Mouse (Mus musculus) liver, adult (tissue): Measurements from ENCODE around the gene Tefm.
A peak's percentile ranks its signal among the peaks of the same experiment; 100 is the strongest.

Source experiments
- GATA4 ChIP-seq: IDR thresholded peaks from 2 replicates; pipeline ENCODE4 v1.6.1; 2014; ENCODE audit warnings: mild to moderate bottlenecking, low read length; ENCODE audit not compliant: insufficient replicate concordance

Gene Tefm

GRCm38 (mm10) chr11:80168121-80168520, 26.1 kb upstream of the Tefm start:
- no peak for TF ChIP-seq GATA4

- TF ChIP-seq GATA4, result no peak
Observed at GRCm38 (mm10) chr11:80164224-80164623, 22.2 kb upstream of the Tefm start.

- no peak for TF ChIP-seq GATA4
Observed at GRCm38 (mm10) chr11:80163362-80164116, 21.6 kb upstream of the Tefm start.

GRCm38 (mm10) chr11:80161041-80161440, 19.1 kb upstream of the Tefm start:
- TF ChIP-seq GATA4, result no peak

GRCm38 (mm10) chr11:80159018-80159417, 17.0 kb upstream of the Tefm start:
- peak; percentile 95 for TF ChIP-seq GATA4

- no peak for TF ChIP-seq GATA4
Observed at GRCm38 (mm10) chr11:80156841-80157240, 14.9 kb upstream of the Tefm start.

- TF ChIP-seq GATA4, result no peak
Observed at GRCm38 (mm10) chr11:80155961-80156360, 14.0 kb upstream of the Tefm start.

GRCm38 (mm10) chr11:80155541-80155940, 13.6 kb upstream of the Tefm start:
- no peak for TF ChIP-seq GATA4

- TF ChIP-seq GATA4, result no peak
Observed at GRCm38 (mm10) chr11:80154501-80154900, 12.5 kb upstream of the Tefm start.

- TF ChIP-seq GATA4, result peak; percentile 83
Observed at GRCm38 (mm10) chr11:80153857-80154495, 12.0 kb upstream of the Tefm start, which contains the start of gene Adap2. Gene Adap2 (plus strand): TSS chr11:80154105.

GRCm38 (mm10) chr11:80152376-80152775, 10.4 kb upstream of the Tefm start:
- TF ChIP-seq GATA4, result no peak

GRCm38 (mm10) chr11:80151541-80151940, 9.6 kb upstream of the Tefm start:
- no peak for TF ChIP-seq GATA4

- no peak for TF ChIP-seq GATA4
Observed at GRCm38 (mm10) chr11:80150566-80150965, 8.6 kb upstream of the Tefm start.

- TF ChIP-seq GATA4, result no peak
Observed at GRCm38 (mm10) chr11:80149412-80150023, 7.5 kb upstream of the Tefm start.

GRCm38 (mm10) chr11:80148313-80148712, 6.3 kb upstream of the Tefm start:
- no peak for TF ChIP-seq GATA4

GRCm38 (mm10) chr11:80147748-80148147, 5.8 kb upstream of the Tefm start:
- no peak for TF ChIP-seq GATA4
